Comparison of ENCODE assay signal across 19 mouse cellular contexts in the genomic region with DNA sequence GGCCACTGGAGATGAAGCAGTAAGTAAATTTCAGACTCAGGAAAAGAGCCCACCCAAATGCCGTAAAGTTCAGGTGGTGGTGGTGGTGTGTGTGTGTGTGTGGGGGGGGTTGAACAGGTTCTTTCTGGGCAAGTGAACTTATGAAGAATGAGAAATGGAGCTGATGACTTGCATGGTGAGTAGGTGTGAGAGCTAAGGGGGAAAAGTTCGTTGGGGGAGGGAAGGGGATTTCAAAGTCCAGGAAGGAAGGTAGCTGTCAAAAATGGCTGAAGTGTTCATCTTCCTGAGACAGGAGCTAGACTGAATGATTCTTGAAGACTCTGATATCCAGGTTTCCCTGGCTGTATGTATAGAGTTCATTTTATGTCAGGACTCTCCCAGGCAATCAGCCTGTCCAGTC. TPM values are rescaled to one million over a fixed set of nuclear protein-coding genes. Genes with fewer than 3 reads are reported as not detected.
DNase-seq lines count a peak whose midpoint lies in the region; ATAC-seq and TF ChIP-seq lines count a peak whose summit lies in the region.
"Had no signal": no experiment of that assay in that cellular context is flagged by ENCODE, and none has a peak within 500 bp of the region (broad histone marks: within the 10 kb centered on the region; RNA-seq: fewer than 3 reads in every experiment).

No protein-coding gene starts in this region.

- no peaks in the 10 kb centered on the region for H3K4me1 ChIP-seq in heart, postnatal 0 days (ENCODE audit: control insufficient read depth, insufficient read depth)
- no peaks in the 10 kb centered on the region for H3K4me1 ChIP-seq in heart, embryonic 10.5 days
- H3K4me1 ChIP-seq in hindbrain, postnatal 0 days (ENCODE audit: insufficient read depth, low read length) = no peaks in the 10 kb centered on the region
- H3K4me1 ChIP-seq: forebrain, embryonic 13.5 days; hindbrain, embryonic 12.5 days; intestine, embryonic 15.5 days had no signal

- 55% methylated on average over 2 of the region's 2 CpGs for WGBS in heart, postnatal 0 days
- WGBS in heart, embryonic 10.5 days = 80% methylated on average over 2 of the region's 2 CpGs
- 80% methylated on average over 2 of the region's 2 CpGs for WGBS in hindbrain, postnatal 0 days

- H3K27ac ChIP-seq in heart, postnatal 0 days (ENCODE audit: low read depth) = 0 out of 2 replicates have a peak overlapping the region, but pooled peaks have one; percentile 7
- no peak overlapping the region for H3K27ac ChIP-seq in heart, embryonic 10.5 days
- no peak overlapping the region for H3K27ac ChIP-seq in hindbrain, postnatal 0 days
- H3K27ac ChIP-seq: embryonic facial prominence, embryonic 10.5 days; forebrain, embryonic 13.5 days; hindbrain, embryonic 12.5 days; intestine, embryonic 15.5 days; layer of hippocampus, adult 2 months; limb, embryonic 10.5 days had no signal

- H3K4me2 ChIP-seq in heart, postnatal 0 days (ENCODE audit: low read depth, low read length) = no peak overlapping the region
- no peak overlapping the region for H3K4me2 ChIP-seq in hindbrain, postnatal 0 days (ENCODE audit: low read depth, low read length)
- H3K4me2 ChIP-seq: forebrain, embryonic 13.5 days; hindbrain, embryonic 12.5 days; intestine, embryonic 15.5 days; lung, embryonic 14.5 days had no signal

- no peaks in the 10 kb centered on the region for H3K36me3 ChIP-seq in heart, postnatal 0 days (replicated peaks; ENCODE audit: control insufficient read depth, insufficient read depth, low read length)
- no peaks in the 10 kb centered on the region for H3K36me3 ChIP-seq in heart, embryonic 10.5 days
- no peaks in the 10 kb centered on the region for H3K36me3 ChIP-seq in hindbrain, postnatal 0 days (ENCODE audit: insufficient read depth, low read length)
- H3K36me3 ChIP-seq: embryonic facial prominence, embryonic 10.5 days; hindbrain, embryonic 12.5 days; intestine, embryonic 15.5 days; limb, embryonic 10.5 days had no signal

- peak overlapping the region; percentile 18; the same call in 1 of the 2 replicates for H3K4me3 ChIP-seq in heart, postnatal 0 days (ENCODE audit: low read depth, low read length)
- H3K4me3 ChIP-seq in heart, embryonic 10.5 days = no peak overlapping the region
- H3K4me3 ChIP-seq in hindbrain, postnatal 0 days (ENCODE audit: low read length) = no peak overlapping the region
- H3K4me3 ChIP-seq: embryonic facial prominence, embryonic 10.5 days; forebrain, embryonic 13.5 days; hindbrain, embryonic 12.5 days; intestine, embryonic 15.5 days; layer of hippocampus, adult 2 months; limb, embryonic 10.5 days had no signal

- no peaks in the 10 kb centered on the region for H3K9me3 ChIP-seq in heart, postnatal 0 days (replicated peaks; ENCODE audit: control insufficient read depth, low read length)
- no peaks in the 10 kb centered on the region for H3K9me3 ChIP-seq in heart, embryonic 10.5 days
- H3K9me3 ChIP-seq in hindbrain, postnatal 0 days (ENCODE audit: low read length) = no peaks in the 10 kb centered on the region
- H3K9me3 ChIP-seq: embryonic facial prominence, embryonic 10.5 days; forebrain, embryonic 13.5 days; hindbrain, embryonic 12.5 days; intestine, embryonic 15.5 days; limb, embryonic 10.5 days had no signal

- TF ChIP-seq EP300 in heart, postnatal 0 days (IDR thresholded peaks at IDR 0.05; ENCODE audit: low read depth) = no peak

- no peak overlapping the region for H3K9ac ChIP-seq in heart, postnatal 0 days (replicated peaks; ENCODE audit: low read depth, low read length)
- H3K9ac ChIP-seq in hindbrain, postnatal 0 days (replicated peaks; ENCODE audit: low read length) = no peak overlapping the region
- H3K9ac ChIP-seq: forebrain, embryonic 13.5 days; hindbrain, embryonic 12.5 days; intestine, embryonic 15.5 days; lung, embryonic 14.5 days had no signal

- DNase-seq in heart, postnatal 0 days (ENCODE audit: low spot score) = no peak
- no peak for DNase-seq in heart, embryonic 10.5 days (ENCODE audit: low spot score)
- peak; percentile 58 for DNase-seq in CD4-positive helper T cell, adult 2 months (ENCODE audit: low read depth, low spot score)
- DNase-seq in induced T-regulatory cell, adult 2 months (ENCODE audit: low read depth) = peak; percentile 63
- DNase-seq in naive thymus-derived CD4-positive, alpha-beta T cell, adult 2 months (ENCODE audit: low read depth) = peak; percentile 50
- no peak for DNase-seq in hindbrain, postnatal 0 days (ENCODE audit: low spot score)
- DNase-seq in kidney, postnatal 36 days = no peak
- no peak for DNase-seq in adipocyte (ENCODE audit: low spot score)
- DNase-seq: cerebellum, adult 11-12 months; lung, embryonic 14.5 days; right cerebral cortex, adult 18-20 months had no signal

- TF ChIP-seq CTCF in heart, postnatal 0 days (IDR thresholded peaks at IDR 0.05; ENCODE audit: low read depth) = no peak
- TF ChIP-seq CTCF in hindbrain, postnatal 0 days (IDR thresholded peaks at IDR 0.05; ENCODE audit: low read depth) = no peak

- H3K27me3 ChIP-seq in heart, postnatal 0 days (ENCODE audit: control insufficient read depth, insufficient read depth, low read length) = no peaks in the 10 kb centered on the region
- H3K27me3 ChIP-seq in heart, embryonic 10.5 days (ENCODE audit: insufficient read depth, poor library complexity, severe bottlenecking) = peaks cover 3% of the 10 kb centered on the region; the same call in 1 of the 2 replicates
- H3K27me3 ChIP-seq in hindbrain, postnatal 0 days (ENCODE audit: insufficient read depth, low read length) = no peaks in the 10 kb centered on the region
- H3K27me3 ChIP-seq: forebrain, embryonic 13.5 days; hindbrain, embryonic 12.5 days; intestine, embryonic 15.5 days had no signal

- ATAC-seq in heart, postnatal 0 days (ENCODE audit: insufficient read depth, low read depth) = no peak
- ATAC-seq in hindbrain, postnatal 0 days = no peak
- ATAC-seq: forebrain, embryonic 13.5 days; intestine, embryonic 15.5 days; midbrain, embryonic 16.5 days had no signal

RNA-seq across cellular contexts. Expression of gene Sash3, which starts 1.0 kb away (rescaled TPM):
- total RNA-seq in heart, postnatal 0 days (2014; rRNA removed; ENCODE audit: low replicate concordance) = 0.61 and 5.7 TPM in 2 replicates
- 0.52 and 0.67 TPM in 2 replicates for polyA plus RNA-seq in heart, postnatal 0 days (2015; fragmentation: Nextera tagmentation; extraction: Ambion mirVana)
- 0.71 and 1.8 TPM in 2 replicates for polyA plus RNA-seq in heart, embryonic 10.5 days (2016; fragmentation: Nextera tagmentation; extraction: Ambion mirVana)
- total RNA-seq in hindbrain, postnatal 0 days (2014; rRNA removed) = 0.86 and 1.5 TPM in 2 replicates
- 0.81 and 1.1 TPM in 2 replicates for polyA plus RNA-seq in hindbrain, postnatal 0 days (2015; fragmentation: Nextera tagmentation; extraction: Ambion mirVana)
- polyA plus RNA-seq: C2C12 had no signal

RNA-seq across cellular contexts. Expression of gene Xpnpep2, which starts 38.7 kb away (rescaled TPM):
- total RNA-seq in heart, postnatal 0 days (2014; rRNA removed; ENCODE audit: low replicate concordance) = 1.9 TPM in 1 of 2 replicates, not detected in the other
- polyA plus RNA-seq in heart, postnatal 0 days (2015; fragmentation: Nextera tagmentation; extraction: Ambion mirVana) = 0.58 and 0.66 TPM in 2 replicates
- polyA plus RNA-seq in heart, embryonic 10.5 days (2016; fragmentation: Nextera tagmentation; extraction: Ambion mirVana) = 0.34 and 1.1 TPM in 2 replicates
- 6.8 TPM in 1 of 2 replicates, not detected in the other for total RNA-seq in hindbrain, postnatal 0 days (2014; rRNA removed)
- 0.51 and 1.0 TPM in 2 replicates for polyA plus RNA-seq in hindbrain, postnatal 0 days (2015; fragmentation: Nextera tagmentation; extraction: Ambion mirVana)

Comparison
In these comparisons a context has a peak if more than half of its experiments do, and no peak if none do; other contexts are left out.
1. DNase-seq: peak in CD4-positive helper T cell, adult 2 months (single experiment), induced T-regulatory cell, adult 2 months (single experiment) and naive thymus-derived CD4-positive, alpha-beta T cell, adult 2 months (single experiment); none in heart, postnatal 0 days (single experiment), heart, embryonic 10.5 days (single experiment), hindbrain, postnatal 0 days (single experiment), kidney, postnatal 36 days (0 of 2) and adipocyte (single experiment).